Mouse (Mus musculus): ENCODE results near the gene Rab32. TPM values are rescaled to one million over a fixed set of nuclear protein-coding genes. Genes with fewer than 3 reads are reported as not detected.

Gene Rab32
- 28.2 TPM for polyA plus RNA-seq (2014; fragmentation: Illumina TruSeq; extraction: RNeasy Lipid Tissue Mini Kit (QIAGEN cat#74804))

GRCm38 (mm10) chr10:10557570-10558336 lies at the start of gene Rab32:
Gene Rab32, minus strand, starts transcription at chr10:10558265.

Other genes starting within 250 kb of the Rab32 start
- 4.2 TPM for gene Adgb, start 85.9 kb downstream of the Rab32 start, polyA plus RNA-seq (2014; fragmentation: Illumina TruSeq; extraction: RNeasy Lipid Tissue Mini Kit (QIAGEN cat#74804))
- gene Gm10944, start 123.1 kb upstream of the Rab32 start, polyA plus RNA-seq (2014; fragmentation: Illumina TruSeq; extraction: RNeasy Lipid Tissue Mini Kit (QIAGEN cat#74804)): not detected

All from ovary, adult 10 weeks (tissue).